Mouse (Mus musculus) forebrain, postnatal 0 days (tissue): Measurements from ENCODE around the gene Crygs. TPM values are rescaled to one million over a fixed set of nuclear protein-coding genes. Genes with fewer than 3 reads are reported as not detected.

Experiments
- ATAC-seq: fragments of 200-750 bp; cut with Nextera tagmentation; 2 replicates; pipeline ENCODE4 v1.8.0; 2017; ENCODE audit warnings: mild to moderate bottlenecking, moderate library complexity
- DNase-seq: peaks from one replicate; pipeline ENCODE4 v3.0.0-alpha.2; 2015
- H3K27ac ChIP-seq: fragments of 300-500 bp; sonication (generic); 2 replicates; pipeline ENCODE4 v1.5.1; 2014; ENCODE audit warnings: low read depth, mild to moderate bottlenecking, antibody characterized with exemption, low read length, moderate library complexity, mixed read lengths
- H3K27me3 ChIP-seq: fragments of 300-500 bp; sonication (generic); 2 replicates; pipeline ENCODE4 v1.6.1; 2014; ENCODE audit warnings: mild to moderate bottlenecking, low read length, mixed read lengths; ENCODE audit not compliant: insufficient read depth
- H3K36me3 ChIP-seq: fragments of 300-500 bp; sonication (generic); 2 replicates; pipeline ENCODE4 v1.6.1; 2014; ENCODE audit warnings: mild to moderate bottlenecking, moderate library complexity; ENCODE audit not compliant: insufficient read depth
- H3K4me1 ChIP-seq: fragments of 300-500 bp; sonication (generic); 2 replicates; pipeline ENCODE4 v1.6.1; 2014; ENCODE audit warnings: antibody characterized with exemption; ENCODE audit not compliant: insufficient read depth
- H3K4me2 ChIP-seq: fragments of 300-500 bp; sonication (generic); 2 replicates; pipeline ENCODE4 v1.6.1; 2014; ENCODE audit warnings: low read depth, mild to moderate bottlenecking, moderate library complexity
- H3K4me3 ChIP-seq: fragments of 300-500 bp; sonication (generic); 2 replicates; pipeline ENCODE4 v1.5.1; 2014; ENCODE audit warnings: low read depth, low read length, mixed read lengths
- H3K9ac ChIP-seq: fragments of 300-500 bp; sonication (generic); 2 replicates; pipeline ENCODE4 v1.6.1; 2014; ENCODE audit warnings: mild to moderate bottlenecking
- H3K9me3 ChIP-seq: fragments of 300-500 bp; sonication (generic); 2 replicates; pipeline ENCODE4 v1.6.1; 2016; ENCODE audit warnings: low read length
- CTCF ChIP-seq: sonication (generic); IDR thresholded peaks from 2 replicates; pipeline ENCODE4 v1.5.1; 2016; ENCODE audit warnings: antibody characterized with exemption, control low read depth, low read depth
- WGBS: fragments of 180-500 bp; shearing (Covaris S2); extraction: QIAGEN DNeasy Blood & Tissue Kit; methylation state at CpG from one replicate; pipeline ENCODE4 v1.1.7; 2014; 5-methylcytosine and 5-hydroxymethylcytosine counted together
- polyA plus RNA-seq: library from polyadenylated mRNA; unstranded; fragments of >200 nt; fragmentation: Nextera tagmentation; extraction: Ambion mirVana; gene quantifications from 2 replicates; pipeline ENCODE4 v1.2.1, GENCODE M21; 2015
- total RNA-seq: library from RNA; depleted of rRNA; stranded (reverse); fragments of >200 nt; gene quantifications from 2 replicates; pipeline ENCODE4 v1.2.3, GENCODE M21; 2014; rRNA removed

Gene Crygs
- total RNA-seq = not detected in 2 replicates
- polyA plus RNA-seq = 0.16 and 0.18 TPM in 2 replicates

GRCm38 (mm10) chr16:22811477-22811876 lies at the start of gene Crygs:
Gene Crygs (minus strand): TSS chr16:22811577.
- H3K9ac ChIP-seq = no peak within 1 kb of the TSS
- WGBS = 59% methylated on average over 2 of the region's 2 CpGs
- H3K4me3 ChIP-seq = no peak within 1 kb of the TSS
- TF ChIP-seq CTCF = no peak
- H3K27ac ChIP-seq = no peak within 1 kb of the TSS
- no peaks in the 10 kb centered on the region for H3K4me1 ChIP-seq
- no peak for ATAC-seq
- H3K4me2 ChIP-seq = no peak within 1 kb of the TSS
- no peaks in the 10 kb centered on the region for H3K9me3 ChIP-seq
- no peaks in the 10 kb centered on the region for H3K27me3 ChIP-seq
- peaks cover 4% of the 10 kb centered on the region; the same call in 1 of the 2 replicates for H3K36me3 ChIP-seq
- no peak for DNase-seq

- Histone ChIP-seq H3K4me2 (peak within 1 kb of the TSS; percentile 91), H3K36me3 (peaks cover 9% of the 10 kb centered on the region), H3K4me1 (peaks cover 12% of the 10 kb centered on the region; the same call in 1 of the 2 replicates), H3K9me3 (no peaks in the 10 kb centered on the region), H3K27ac (peak within 1 kb of the TSS; percentile 73), H3K27me3 (no peaks in the 10 kb centered on the region), H3K9ac (peak within 1 kb of the TSS; percentile 88), H3K4me3 (peak within 1 kb of the TSS; percentile 94)
- TF ChIP-seq CTCF = peak; percentile 29; the same call in 1 of the 2 replicates
- WGBS = 1% methylated on average over 62 of the region's 62 CpGs
- DNase-seq = peak; percentile 100
- peak; percentile 98 for ATAC-seq
These were observed 46.2 kb upstream of the Crygs start, which contains the start of the genes Tbccd1 and Dnajb11 for GRCm38 (mm10) chr16:22857431-22858113. Gene Tbccd1 (minus strand): TSS chr16:22857669. Gene Dnajb11 (plus strand): TSS chr16:22857845.

- Histone ChIP-seq H3K9me3 (no peaks in the 10 kb centered on the region), H3K27me3 (no peaks in the 10 kb centered on the region), H3K4me2 (peak overlapping the region; percentile 71), H3K36me3 (0 out of 2 replicates have a peak, but pooled peaks cover 4% of the 10 kb centered on the region), H3K4me1 (peaks cover 12% of the 10 kb centered on the region; the same call in 1 of the 2 replicates), H3K9ac (peak overlapping the region; percentile 33), H3K27ac (no peak overlapping the region), H3K4me3 (peak overlapping the region; percentile 94)
- no peak for ATAC-seq
- no peak for TF ChIP-seq CTCF
- WGBS = 13% methylated on average over 9 of the region's 9 CpGs
- DNase-seq = no peak
These were observed 45.4 kb upstream of the Crygs start for GRCm38 (mm10) chr16:22856773-22857172.

GRCm38 (mm10) chr16:22852709-22853108 lies 41.3 kb upstream of the Crygs start:
- TF ChIP-seq CTCF = no peak
- no peak overlapping the region for H3K9ac ChIP-seq
- H3K9me3 ChIP-seq = no peaks in the 10 kb centered on the region
- ATAC-seq = no peak
- no peaks in the 10 kb centered on the region for H3K27me3 ChIP-seq
- no peak overlapping the region for H3K4me2 ChIP-seq
- no peaks in the 10 kb centered on the region for H3K36me3 ChIP-seq
- no peak overlapping the region for H3K27ac ChIP-seq
- H3K4me1 ChIP-seq = 0 out of 2 replicates have a peak, but pooled peaks cover 5% of the 10 kb centered on the region
- no peak overlapping the region for H3K4me3 ChIP-seq
- 95% methylated on average over 4 of the region's 4 CpGs for WGBS
- DNase-seq = no peak

GRCm38 (mm10) chr16:22848331-22848730 lies 37.0 kb upstream of the Crygs start:
- Histone ChIP-seq H3K4me2 (no peak overlapping the region), H3K27ac (no peak overlapping the region), H3K27me3 (no peaks in the 10 kb centered on the region), H3K9ac (no peak overlapping the region), H3K4me3 (no peak overlapping the region), H3K4me1 (no peaks in the 10 kb centered on the region; the same call in 1 of the 2 replicates), H3K36me3 (no peaks in the 10 kb centered on the region), H3K9me3 (no peaks in the 10 kb centered on the region)
- ATAC-seq (no peak), DNase-seq (no peak)
- 69% methylated on average over 1 of the region's 1 CpGs for WGBS
- no peak for TF ChIP-seq CTCF

GRCm38 (mm10) chr16:22847686-22848085 lies 36.3 kb upstream of the Crygs start:
- Histone ChIP-seq H3K27ac (no peak overlapping the region), H3K9me3 (no peaks in the 10 kb centered on the region), H3K9ac (no peak overlapping the region), H3K4me3 (no peak overlapping the region), H3K4me2 (no peak overlapping the region), H3K27me3 (no peaks in the 10 kb centered on the region), H3K36me3 (no peaks in the 10 kb centered on the region), H3K4me1 (no peaks in the 10 kb centered on the region; the same call in 1 of the 2 replicates)
- no peak for ATAC-seq
- 80% methylated on average over 1 of the region's 1 CpGs for WGBS
- no peak for TF ChIP-seq CTCF
- no peak for DNase-seq

GRCm38 (mm10) chr16:22845481-22845880 lies 34.1 kb upstream of the Crygs start:
- 87% methylated on average over 4 of the region's 4 CpGs for WGBS
- no peak for TF ChIP-seq CTCF
- no peak for DNase-seq
- H3K27ac ChIP-seq = no peak overlapping the region
- H3K36me3 ChIP-seq = no peaks in the 10 kb centered on the region; the same call in 1 of the 2 replicates
- no peaks in the 10 kb centered on the region for H3K9me3 ChIP-seq
- no peak overlapping the region for H3K4me2 ChIP-seq
- ATAC-seq = no peak
- no peaks in the 10 kb centered on the region for H3K27me3 ChIP-seq
- H3K9ac ChIP-seq = no peak overlapping the region
- no peak overlapping the region for H3K4me3 ChIP-seq
- H3K4me1 ChIP-seq = no peaks in the 10 kb centered on the region; the same call in 1 of the 2 replicates
